Mouse (Mus musculus): ENCODE measurements around the gene Nipa1.

Nipa1 gene

GRCm38 (mm10) chr7:56010318-56011017, 9.3 kb downstream of the Nipa1 start:
- in situ Hi-C loops (cut with MboI, MseI): no loop called here

DNA sequence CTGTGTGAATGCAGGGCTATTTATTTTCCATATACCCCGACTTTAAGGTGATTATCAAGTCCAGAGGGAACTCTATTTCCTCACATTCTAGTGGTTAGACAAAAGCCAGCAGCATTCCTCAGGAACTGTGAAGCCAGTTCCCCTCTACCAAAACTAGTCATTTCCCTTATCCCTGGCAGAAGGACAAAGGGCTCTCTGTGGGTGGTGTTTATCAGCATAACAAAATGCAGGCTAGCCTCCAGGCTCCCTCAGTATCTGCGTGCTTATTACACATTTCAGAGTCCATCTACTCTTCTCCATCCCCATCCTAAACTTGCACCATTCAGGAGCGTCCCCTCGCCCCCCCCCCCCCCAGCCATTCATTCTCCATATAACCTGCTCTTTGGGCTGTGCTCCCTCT, 20.8 kb downstream of the Nipa1 start:
- in situ Hi-C loops (cut with MboI, MseI): no loop called here

GRCm38 (mm10) chr7:55995013-55995412, 24.7 kb downstream of the Nipa1 start:
- in situ Hi-C loops (cut with MboI, MseI): no loop called here

DNA sequence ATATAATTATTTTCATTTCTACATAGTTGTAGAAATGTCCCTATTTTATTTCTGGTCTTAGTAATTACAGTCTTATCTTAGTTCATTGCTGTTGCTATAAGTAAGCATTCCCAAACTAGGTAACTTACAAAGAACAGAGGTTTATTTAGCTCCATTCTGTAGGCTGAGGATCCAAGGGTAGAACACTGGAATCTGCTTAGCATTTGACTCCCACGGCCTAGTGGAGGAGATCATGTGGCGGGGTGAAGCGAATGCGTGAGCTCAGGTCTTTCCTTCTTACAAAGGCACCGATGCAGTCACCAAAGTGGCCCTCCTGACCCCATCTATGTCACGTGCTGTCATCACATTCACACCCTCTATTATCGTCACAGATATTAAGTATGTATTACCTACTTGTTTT, 27.9 kb downstream of the Nipa1 start:
- in situ Hi-C loops (cut with MboI, MseI): no loop called here

- in situ Hi-C loops (cut with MboI, MseI): no loop called here
These were observed 28.6 kb downstream of the Nipa1 start for GRCm38 (mm10) chr7:55991129-55991528.

GRCm38 (mm10) chr7:55986526-55987214, 33.1 kb downstream of the Nipa1 start:
- in situ Hi-C loops (cut with MboI, MseI): no loop called here

DNA sequence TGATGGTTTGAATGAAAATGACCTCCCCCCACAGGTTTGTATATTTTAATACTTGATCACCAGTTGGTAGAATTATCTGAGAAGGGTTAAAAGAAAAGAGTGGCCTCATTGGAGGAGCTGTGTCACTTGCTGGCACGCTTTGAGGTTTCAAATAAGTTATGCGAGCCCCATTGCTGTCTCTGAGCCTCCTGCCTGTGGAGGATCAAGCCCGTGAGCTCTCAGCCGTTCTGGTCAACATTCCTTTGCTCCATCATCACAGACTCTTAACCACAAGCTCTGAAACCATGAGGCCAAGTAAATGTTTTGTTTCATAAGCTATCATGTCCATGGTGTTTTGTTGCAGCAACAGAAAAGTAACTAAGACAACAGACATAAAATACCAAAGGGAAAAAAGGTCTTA, 35.0 kb downstream of the Nipa1 start:
- in situ Hi-C loops (cut with MboI, MseI): no loop called here

GRCm38 (mm10) chr7:55983107-55983506, 36.6 kb downstream of the Nipa1 start:
- in situ Hi-C loops (cut with MboI, MseI): no loop called here

DNA sequence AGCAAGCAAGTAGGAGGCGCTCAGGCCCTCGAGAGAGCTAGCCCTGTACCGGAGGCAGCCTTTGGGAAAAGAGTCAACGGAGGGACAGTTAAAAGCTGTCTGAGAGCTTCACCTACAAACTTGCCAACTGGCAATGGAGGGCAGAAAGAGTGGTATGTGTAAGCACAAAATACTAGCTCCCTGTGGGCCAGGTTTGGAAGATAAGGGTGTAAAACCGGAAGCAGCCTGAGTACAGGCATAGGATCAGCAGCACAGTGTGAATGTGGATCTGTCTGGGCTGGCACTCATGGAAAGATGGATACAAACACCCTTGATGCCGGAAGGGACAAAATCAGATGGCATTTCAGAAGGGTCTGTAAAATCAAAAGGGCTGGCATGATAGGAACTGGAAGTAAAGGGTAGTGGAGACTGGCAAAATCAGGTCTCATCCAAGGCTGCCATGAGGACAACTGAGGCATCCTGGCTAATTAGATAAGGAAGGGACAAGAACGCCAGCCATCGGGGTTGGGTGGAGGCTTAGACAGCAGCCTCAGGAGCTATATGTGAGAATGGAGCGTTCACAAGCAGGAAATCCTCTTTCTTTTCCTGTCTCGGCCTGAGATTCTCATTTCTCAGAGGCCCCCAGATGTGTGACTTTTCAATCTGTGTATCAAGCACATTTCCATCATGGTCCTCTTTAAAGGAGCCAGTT, 37.6 kb downstream of the Nipa1 start:
- in situ Hi-C loops (cut with MboI, MseI): no loop called here

GRCm38 (mm10) chr7:55981511-55981910, 38.2 kb downstream of the Nipa1 start:
- in situ Hi-C loops (cut with MboI, MseI): no loop called here

GRCm38 (mm10) chr7:55974429-55974828, 45.3 kb downstream of the Nipa1 start:
- in situ Hi-C loops (cut with MboI, MseI): no loop called here

- in situ Hi-C loops (cut with MboI, MseI): loop anchor here (10.0 kb wide), 2 partner anchors 125 to 175 kb away; partner anchors contain the start of genes Cyfip1 and Tubgcp5
These were observed 50.3 kb downstream of the Nipa1 start for GRCm38 (mm10) chr7:55969415-55969814.

DNA sequence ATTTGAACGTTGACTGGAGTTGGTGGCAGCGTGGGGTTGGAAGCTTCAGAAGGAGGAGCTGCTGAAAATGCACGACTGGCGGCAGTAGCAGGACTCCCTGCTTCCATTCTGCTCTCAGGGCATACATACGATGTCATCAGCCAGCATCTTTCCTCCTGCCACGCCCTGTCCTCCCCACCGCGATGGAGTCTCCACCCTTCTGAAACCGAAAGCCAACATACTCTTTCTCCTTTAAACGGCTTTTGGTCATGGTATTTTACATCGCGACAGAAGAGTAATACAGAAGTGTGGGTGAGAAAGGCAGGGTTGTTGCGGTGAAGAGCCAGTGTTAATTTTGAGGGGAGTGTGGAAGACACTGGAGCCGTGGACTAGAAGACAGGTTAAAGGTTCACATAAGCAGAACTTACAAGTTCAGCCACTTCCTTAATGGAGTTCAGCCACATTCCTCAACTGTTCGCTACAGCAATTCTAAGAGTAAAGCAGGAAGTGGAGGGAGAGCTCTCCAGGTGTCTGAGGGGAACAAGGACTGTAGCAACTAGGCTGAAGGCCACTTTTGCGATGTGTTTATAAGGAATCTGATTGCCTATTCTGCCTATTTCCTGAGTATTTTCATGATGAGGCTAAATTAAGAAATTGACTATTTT, 51.4 kb downstream of the Nipa1 start:
- in situ Hi-C loops (cut with MboI, MseI): loop anchor here (10.0 kb wide), 2 partner anchors 124 to 174 kb away; partner anchors contain the start of genes Cyfip1 and Tubgcp5

GRCm38 (mm10) chr7:55966866-55967460, 52.8 kb downstream of the Nipa1 start:
- in situ Hi-C loops (cut with MboI, MseI): loop anchor here (10.0 kb wide), 2 partner anchors 122 to 172 kb away; partner anchors contain the start of genes Cyfip1 and Tubgcp5

GRCm38 (mm10) chr7:55962004-55962908, 57.5 kb downstream of the Nipa1 start, which contains the start of gene Nipa2:
Gene Nipa2, minus strand, starts transcription at chr7:55962476.
- in situ Hi-C loops (cut with MboI, MseI): loop anchor here (10.0 kb wide), 2 partner anchors 117 to 167 kb away; partner anchors contain the start of genes Cyfip1 and Tubgcp5

DNA sequence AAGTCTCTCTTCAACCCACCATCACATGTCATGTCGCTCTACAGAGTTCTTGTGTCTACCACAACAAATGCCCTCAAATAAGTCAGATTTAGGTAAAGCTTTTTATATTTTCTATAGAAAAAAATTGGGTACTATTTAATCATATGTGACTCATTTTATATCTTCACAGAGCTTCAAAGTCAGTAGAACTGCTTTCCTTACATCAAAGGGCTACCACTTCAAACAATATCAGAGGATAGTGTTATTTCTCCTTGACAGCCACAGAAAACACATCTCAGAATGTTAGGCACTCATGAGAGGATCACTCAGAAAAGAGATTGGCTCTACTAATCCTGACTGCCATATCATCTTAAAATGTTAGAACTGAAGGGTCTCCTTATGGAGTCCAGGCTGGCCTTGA, 59.2 kb downstream of the Nipa1 start:
- in situ Hi-C loops (cut with MboI, MseI): loop anchor here (10.0 kb wide), 2 partner anchors 116 to 166 kb away; partner anchors contain the start of genes Cyfip1 and Tubgcp5

GRCm38 (mm10) chr7:55959801-55960200, 60.0 kb downstream of the Nipa1 start:
- in situ Hi-C loops (cut with MboI, MseI): loop anchor here (10.0 kb wide), 2 partner anchors 115 to 165 kb away; partner anchors contain the start of genes Cyfip1 and Tubgcp5

- in situ Hi-C loops (cut with MboI, MseI): no loop called here
These were observed 61.8 kb downstream of the Nipa1 start for GRCm38 (mm10) chr7:55957916-55958315.

DNA sequence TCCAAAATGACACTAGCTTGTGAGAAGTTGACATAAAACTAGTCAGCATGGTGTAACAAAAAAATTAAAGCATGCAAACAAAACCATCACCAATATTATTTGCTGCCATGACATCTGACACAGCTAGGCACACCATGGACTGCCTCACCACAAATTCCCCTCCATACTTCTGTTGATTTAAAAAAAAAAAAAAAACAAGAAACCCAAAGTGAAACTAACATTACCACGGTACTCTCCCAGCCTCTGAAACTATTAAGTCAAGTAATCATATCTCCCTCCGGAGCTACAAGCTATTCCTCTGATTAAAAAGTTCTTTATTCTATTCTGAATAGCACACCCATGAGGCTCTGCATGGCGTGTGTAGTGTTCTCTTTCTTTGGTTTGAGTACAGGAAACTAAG, 62.6 kb downstream of the Nipa1 start:
- in situ Hi-C loops (cut with MboI, MseI): no loop called here

DNA sequence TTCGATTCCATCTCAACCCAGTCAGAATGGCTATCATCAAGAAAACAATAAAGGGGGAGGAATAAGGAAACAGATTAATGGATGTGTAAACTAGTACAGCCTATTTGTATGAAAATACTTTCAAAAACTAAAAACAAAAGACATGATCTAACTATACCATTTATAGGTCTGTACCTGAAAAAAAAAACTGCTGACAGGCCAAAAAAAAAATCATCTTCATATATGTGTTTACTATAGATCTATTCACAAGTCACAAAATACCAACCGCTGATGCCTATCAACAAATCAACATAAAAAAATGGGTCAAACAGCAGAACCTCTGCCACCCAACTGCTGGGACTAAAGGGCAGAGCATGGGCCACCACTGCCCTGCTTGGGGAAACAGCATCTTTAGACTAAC, 63.7 kb downstream of the Nipa1 start:
- in situ Hi-C loops (cut with MboI, MseI): no loop called here

Measured in T-helper 1 cell (primary cell).